Mouse (Mus musculus): Measurements from ENCODE around the gene Dpf2.
A peak's percentile ranks its signal among the peaks of the same experiment; 100 is the strongest.

Dpf2 gene

GRCm38 (mm10) chr19:5937095-5937835, 24.5 kb upstream of the Dpf2 start:
- no peak for DNase-seq (ENCODE audit: low read depth in 2 of 2, low spot score in 2 of 2)

GRCm38 (mm10) chr19:5935691-5936090, 22.9 kb upstream of the Dpf2 start:
- no peak for DNase-seq (ENCODE audit: low read depth in 2 of 2, low spot score in 2 of 2)

- no peak for DNase-seq (ENCODE audit: low read depth in 2 of 2, low spot score in 2 of 2)
Observed at GRCm38 (mm10) chr19:5935266-5935665, 22.5 kb upstream of the Dpf2 start.

- no peak for DNase-seq (ENCODE audit: low read depth in 2 of 2, low spot score in 2 of 2)
Observed at GRCm38 (mm10) chr19:5929634-5930596, 17.1 kb upstream of the Dpf2 start.

GRCm38 (mm10) chr19:5928546-5928945, 15.7 kb upstream of the Dpf2 start:
- DNase-seq (ENCODE audit: low read depth in 2 of 2, low spot score in 2 of 2): no peak

GRCm38 (mm10) chr19:5928104-5928503, 15.3 kb upstream of the Dpf2 start:
- DNase-seq (ENCODE audit: low read depth in 2 of 2, low spot score in 2 of 2): no peak

- DNase-seq (ENCODE audit: low read depth in 2 of 2, low spot score in 2 of 2): no peak
Observed at GRCm38 (mm10) chr19:5927532-5927931, 14.7 kb upstream of the Dpf2 start.

- DNase-seq (ENCODE audit: low read depth in 2 of 2, low spot score in 2 of 2): no peak
Observed at GRCm38 (mm10) chr19:5927026-5927425, 14.2 kb upstream of the Dpf2 start.

GRCm38 (mm10) chr19:5925311-5925855, 12.6 kb upstream of the Dpf2 start:
- DNase-seq (ENCODE audit: low read depth in 2 of 2, low spot score in 2 of 2): no peak

- peak; percentile 73 to 87 for DNase-seq (ENCODE audit: low read depth in 2 of 2, low spot score in 2 of 2)
Observed at GRCm38 (mm10) chr19:5924713-5925093, 11.9 kb upstream of the Dpf2 start, which contains the start of gene Cdc42ep2. Cdc42ep2 (minus strand) TSS chr19:5924816.

GRCm38 (mm10) chr19:5923990-5924712, 11.3 kb upstream of the Dpf2 start:
- DNase-seq (ENCODE audit: low read depth in 2 of 2, low spot score in 2 of 2): peak; percentile 69 to 85

- no peak for DNase-seq (ENCODE audit: low read depth in 2 of 2, low spot score in 2 of 2)
Observed at GRCm38 (mm10) chr19:5922963-5923362, 10.2 kb upstream of the Dpf2 start.

- DNase-seq (ENCODE audit: low read depth in 2 of 2, low spot score in 2 of 2): no peak
Observed at GRCm38 (mm10) chr19:5922119-5922942, 9.5 kb upstream of the Dpf2 start.

- DNase-seq (ENCODE audit: low read depth in 2 of 2, low spot score in 2 of 2): no peak
Observed at GRCm38 (mm10) chr19:5921715-5922114, 8.9 kb upstream of the Dpf2 start.

GRCm38 (mm10) chr19:5912103-5913006, 455 bp downstream of the Dpf2 start:
- peak; percentile 97 to 98 for DNase-seq (ENCODE audit: low read depth in 2 of 2, low spot score in 2 of 2)

GRCm38 (mm10) chr19:5911430-5912102, 1.2 kb downstream of the Dpf2 start:
- DNase-seq (ENCODE audit: low read depth in 2 of 2, low spot score in 2 of 2): no peak

- no peak for DNase-seq (ENCODE audit: low read depth in 2 of 2, low spot score in 2 of 2)
Observed at GRCm38 (mm10) chr19:5910221-5910620, 2.6 kb downstream of the Dpf2 start.

- no peak for DNase-seq (ENCODE audit: low read depth in 2 of 2, low spot score in 2 of 2)
Observed at GRCm38 (mm10) chr19:5907275-5907674, 5.5 kb downstream of the Dpf2 start.

Measured in CD8-positive naive resting alpha-beta T cell, adult 2 months (primary cell).